Mouse (Mus musculus) 416B (cell line): ENCODE data around the gene Deaf1.
A peak's percentile ranks its signal among the peaks of the same experiment; 100 is the strongest.

ENCODE experiments used
- DNase-seq: peaks from one replicate; pipeline ENCODE4 v3.0.0; 2011; ENCODE audit warnings: low read depth

Gene Deaf1

DNA sequence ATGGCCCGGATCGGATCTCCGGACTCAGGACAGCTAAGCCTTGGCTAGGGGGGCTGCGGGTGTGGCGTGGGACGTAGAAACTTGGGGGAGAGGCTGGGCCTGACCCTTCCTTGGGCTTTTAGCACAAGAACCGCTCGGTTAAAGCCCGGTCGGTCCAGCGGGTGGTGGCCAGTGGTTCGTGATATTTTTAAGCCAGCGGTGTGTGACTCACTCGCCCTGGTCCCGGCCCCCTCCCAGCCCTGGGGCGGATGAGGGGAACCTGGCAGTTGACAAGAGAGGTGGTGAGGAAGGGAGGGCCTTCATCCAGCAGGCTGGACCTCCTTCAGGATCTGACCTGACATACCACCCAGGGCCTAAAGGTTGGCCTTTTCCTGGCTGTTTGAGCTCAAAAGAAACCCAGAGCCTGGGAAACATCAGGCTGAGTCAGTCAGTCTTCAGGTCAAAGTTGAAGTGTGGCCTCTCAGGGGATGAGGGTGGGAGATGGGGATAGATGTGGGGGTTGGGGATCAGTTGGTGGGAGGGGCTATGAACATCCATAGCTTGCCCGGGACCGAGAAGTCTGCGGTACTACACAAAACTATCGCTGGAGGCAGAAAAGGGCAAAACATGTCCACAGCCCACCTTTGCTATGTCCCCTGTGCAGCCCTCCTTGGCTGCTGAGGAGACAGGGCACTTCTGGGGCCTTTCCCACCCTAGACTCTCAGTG is 11.9 kb upstream of the Deaf1 start:
- no peak for DNase-seq

DNA sequence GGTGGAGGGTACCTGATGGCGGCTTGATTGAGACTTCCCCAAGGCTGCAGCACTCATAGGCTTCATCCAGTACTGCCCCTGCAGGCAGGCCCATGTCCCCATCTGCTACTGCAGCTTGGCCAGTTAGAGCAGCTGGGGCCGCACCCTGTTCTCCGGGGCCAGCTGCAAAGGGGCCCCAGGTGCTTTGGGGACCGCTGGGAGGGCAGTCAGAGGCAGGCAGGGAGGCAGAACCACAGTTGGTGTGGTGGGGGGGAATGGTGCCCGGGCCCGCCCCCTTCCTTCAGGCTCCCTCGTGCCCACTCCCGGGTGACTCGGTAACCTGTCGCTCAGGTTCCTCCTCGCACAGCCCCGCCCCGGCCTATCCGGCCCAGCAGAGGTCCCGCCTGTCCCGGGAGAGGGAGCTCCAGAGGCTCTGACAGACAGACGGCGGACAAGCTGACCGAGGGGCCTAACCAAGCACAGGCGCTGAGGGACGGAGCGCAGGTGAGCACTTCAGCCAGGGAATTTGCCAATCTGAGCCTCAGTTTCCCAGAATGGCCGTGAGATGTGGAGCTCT is 11.2 kb upstream of the Deaf1 start, which contains the start of gene Eps8l2:
Gene Eps8l2 (plus strand): TSS at position 305 of the 556 bp plus-strand sequence.
- DNase-seq = no peak

DNA sequence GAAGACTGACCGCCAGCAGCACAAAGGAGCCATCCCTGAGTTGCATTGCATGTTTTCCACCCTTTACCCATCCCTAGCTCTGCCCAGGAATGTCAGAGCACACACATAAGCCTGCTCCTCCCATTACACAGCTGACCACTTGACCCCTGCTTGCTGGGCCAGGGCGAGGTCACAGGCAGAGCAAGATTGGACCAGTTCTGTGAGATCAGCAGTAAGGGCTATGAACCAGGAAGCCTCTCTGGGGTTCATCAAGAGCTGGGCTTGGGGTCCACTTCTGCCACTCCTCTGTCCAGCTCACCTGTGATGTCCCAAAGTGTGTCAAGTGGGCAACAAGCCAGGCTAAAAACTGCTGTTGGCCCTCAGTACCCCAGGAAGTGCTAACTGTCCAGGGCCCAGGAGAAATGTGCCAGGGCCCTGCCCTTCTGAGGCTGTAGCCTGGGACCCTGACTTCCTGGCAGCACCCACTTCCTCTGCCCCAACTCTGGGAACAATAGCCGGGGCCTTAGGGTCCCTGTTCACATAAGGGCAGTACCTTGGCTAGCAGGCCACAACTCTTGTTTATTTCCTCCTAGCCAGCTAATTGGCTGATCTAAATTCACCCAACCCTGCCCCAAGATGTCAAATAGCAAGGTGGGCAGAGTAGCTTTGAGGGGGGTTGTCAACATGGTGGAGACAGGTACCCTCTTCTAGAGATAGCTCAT is 10.4 kb upstream of the Deaf1 start:
- DNase-seq = no peak

GRCm38 (mm10) chr7:141336296-141336695 is 8.8 kb upstream of the Deaf1 start:
- DNase-seq = no peak

DNA sequence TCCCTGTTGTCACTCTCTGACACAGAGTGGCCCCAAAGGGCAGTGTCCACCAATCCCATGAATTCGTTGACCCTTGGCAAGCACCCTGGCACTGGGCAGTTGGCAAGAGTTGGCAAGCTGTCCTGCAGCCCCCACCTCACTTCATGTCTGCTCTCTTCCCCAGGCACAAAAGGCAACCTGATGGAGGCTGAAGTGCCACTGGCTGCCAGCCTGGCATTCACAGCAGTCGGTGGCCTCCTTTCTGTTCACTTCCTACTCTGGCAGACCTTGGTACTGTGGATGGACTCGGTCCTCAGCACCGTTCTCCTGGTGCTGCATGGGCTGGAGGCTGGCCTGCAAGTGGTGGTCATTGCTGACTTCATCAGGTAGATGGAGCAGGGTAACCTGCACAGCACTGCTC is 8.2 kb upstream of the Deaf1 start:
- DNase-seq = no peak

DNA sequence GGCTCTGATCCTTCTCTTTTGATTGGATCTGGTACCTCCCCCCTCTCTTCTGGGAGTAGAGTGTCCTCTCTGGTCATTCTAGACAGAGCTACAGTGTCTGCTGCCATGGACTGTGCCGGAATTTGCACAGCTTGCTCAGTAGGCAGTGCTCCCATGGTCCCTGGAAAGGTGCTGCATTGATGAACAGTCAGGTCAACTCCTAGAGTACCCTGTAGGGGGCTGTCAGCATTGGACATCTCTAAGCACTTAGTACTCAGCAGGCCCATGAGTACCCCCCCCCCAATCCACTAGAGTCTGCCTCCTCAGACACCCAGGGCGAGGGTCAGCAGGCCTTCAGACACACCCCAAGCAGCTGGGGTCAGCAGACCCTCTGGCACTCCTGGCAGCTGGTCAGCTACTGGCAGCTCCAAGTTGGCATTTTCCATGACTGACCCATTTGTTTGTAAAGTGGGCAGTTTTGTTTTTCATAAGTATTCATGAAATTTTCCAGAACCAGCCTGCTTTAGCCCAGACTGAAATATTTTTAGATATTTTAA is 7.6 kb upstream of the Deaf1 start:
- no peak for DNase-seq

GRCm38 (mm10) chr7:141331990-141332389 is 4.5 kb upstream of the Deaf1 start:
- DNase-seq = no peak

DNA sequence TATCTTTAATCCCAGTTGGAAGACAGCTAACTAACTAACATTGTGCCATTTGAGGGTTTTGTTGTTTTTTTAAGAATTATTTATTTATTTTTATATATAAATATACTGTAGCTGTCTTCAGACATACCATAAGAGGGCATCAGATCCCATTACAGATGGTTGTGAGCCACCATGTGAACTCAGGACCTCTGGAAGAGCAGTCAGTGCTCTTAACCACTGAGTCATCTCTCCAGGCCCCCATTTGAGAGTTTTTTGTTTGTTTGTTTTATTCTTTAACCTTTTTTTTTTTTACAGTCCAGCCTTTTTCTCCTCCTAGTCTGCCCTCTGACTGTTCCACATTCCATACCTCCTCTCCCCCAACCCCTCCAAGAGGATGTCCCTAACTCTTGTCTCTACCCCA is 3.2 kb upstream of the Deaf1 start:
- DNase-seq = peak; percentile 43

DNA sequence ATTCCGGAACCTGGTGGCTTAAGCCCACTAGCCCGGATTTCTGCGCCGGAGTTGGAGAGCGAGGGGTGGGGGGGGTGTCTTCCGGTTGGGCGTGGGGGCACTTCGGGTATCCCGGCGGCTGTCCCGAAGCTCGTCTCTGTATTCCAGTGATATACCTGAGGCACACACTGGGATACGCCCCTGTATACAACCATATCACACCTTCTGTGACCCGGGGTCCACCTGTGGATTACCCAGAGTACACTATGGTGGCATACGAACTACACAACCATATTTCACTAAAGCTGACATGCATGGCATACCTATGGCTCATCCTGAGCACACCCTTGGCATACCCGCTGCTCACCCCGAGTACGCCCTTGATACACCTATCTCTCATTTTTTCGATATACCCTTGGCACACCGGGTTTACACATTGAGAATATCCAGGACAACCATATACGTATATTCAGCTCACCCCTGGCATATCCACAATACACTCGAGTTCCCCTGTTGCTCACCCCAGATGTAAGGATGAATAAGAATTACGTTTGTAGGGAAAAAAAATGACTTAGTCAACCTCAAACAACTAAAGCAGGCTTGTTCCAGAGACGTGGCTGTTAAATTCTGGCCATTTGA is 992 bp upstream of the Deaf1 start:
- DNase-seq = peak; percentile 49

DNA sequence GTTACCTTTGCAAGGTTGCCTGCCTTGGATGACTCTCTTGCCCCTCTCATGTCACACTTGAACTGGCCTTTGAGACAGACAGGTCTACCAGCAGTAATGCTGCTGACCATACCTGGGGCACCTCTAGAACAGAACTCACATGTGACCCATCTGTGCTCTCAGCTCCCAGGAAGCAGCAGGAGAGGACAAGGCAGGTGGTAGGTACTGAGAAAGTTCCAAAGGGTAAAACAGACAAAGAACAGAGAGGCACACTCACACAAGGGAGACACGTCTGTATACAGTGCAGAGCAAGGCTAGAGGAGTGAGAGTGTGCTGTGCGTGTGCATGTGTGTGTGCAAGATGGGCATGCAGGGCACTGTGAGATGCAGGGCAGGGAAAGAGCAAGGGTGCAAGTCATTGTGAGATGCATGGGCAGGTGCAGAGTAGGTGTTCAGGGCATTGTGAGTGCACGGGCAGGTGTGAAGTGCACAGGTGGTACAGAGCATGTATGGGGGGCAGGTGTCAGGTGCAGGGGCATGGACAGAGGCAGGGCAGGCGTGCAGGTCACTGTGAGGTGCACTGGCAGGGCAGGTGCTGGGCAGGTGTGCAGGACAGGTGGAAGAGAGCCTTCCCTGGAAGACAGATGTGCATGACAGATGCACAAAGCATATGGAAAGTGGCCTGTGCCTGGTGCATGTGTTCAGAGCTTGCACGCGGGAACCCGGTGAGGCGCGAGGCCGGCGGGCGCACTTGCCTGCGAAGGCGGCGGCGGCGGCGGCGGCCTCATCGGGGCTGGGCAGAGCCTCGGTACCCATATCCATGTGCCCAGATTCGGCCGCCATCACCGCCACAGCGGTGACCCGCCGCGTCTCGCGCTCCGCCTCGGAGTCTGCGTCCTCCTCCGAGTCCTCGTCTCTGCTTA is 694 bp downstream of the Deaf1 start:
- DNase-seq = peak; percentile 12

DNA sequence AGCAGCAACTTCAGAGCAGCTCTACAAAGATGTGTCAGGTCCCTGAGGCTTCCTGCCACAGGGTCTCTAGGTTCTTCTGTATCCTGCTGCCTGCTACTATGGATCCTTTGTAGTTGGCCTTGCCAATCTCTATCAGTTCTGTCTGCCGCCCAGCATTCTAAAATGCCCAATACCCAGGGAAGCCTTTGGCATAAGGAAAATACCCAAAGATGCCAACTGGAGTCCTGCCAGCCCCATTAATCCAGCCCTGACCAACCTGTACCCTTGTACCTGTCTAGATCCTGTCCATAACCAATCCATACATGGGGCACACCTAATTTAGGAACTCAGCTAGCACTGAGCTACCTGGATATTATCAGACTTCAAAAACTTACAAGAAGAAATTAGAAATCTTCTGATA is 2.8 kb downstream of the Deaf1 start:
- DNase-seq = no peak

GRCm38 (mm10) chr7:141319446-141319845 is 8.0 kb downstream of the Deaf1 start:
- no peak for DNase-seq

GRCm38 (mm10) chr7:141317619-141318132 is 9.8 kb downstream of the Deaf1 start:
- DNase-seq = no peak

DNA sequence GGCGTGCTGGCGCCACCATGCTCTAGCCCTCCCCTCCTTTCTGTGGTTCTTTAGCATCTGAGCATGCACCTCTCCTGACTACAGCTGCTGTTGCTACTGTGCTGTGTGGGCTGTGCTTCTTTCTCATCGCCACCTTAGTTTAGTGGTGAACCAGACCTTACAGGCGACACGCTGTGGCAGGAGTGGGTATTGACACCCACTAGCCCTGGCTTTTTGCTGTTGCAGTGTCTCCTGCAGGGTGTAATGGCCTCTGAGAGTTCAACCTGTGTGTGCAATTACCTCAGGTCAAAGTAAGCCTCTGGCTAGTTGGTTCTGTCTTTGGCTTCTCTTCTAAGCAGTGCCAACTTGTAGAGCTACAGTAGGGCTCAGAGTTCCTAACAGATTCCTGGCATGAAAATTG is 11.5 kb downstream of the Deaf1 start:
- DNase-seq = peak; percentile 41

DNA sequence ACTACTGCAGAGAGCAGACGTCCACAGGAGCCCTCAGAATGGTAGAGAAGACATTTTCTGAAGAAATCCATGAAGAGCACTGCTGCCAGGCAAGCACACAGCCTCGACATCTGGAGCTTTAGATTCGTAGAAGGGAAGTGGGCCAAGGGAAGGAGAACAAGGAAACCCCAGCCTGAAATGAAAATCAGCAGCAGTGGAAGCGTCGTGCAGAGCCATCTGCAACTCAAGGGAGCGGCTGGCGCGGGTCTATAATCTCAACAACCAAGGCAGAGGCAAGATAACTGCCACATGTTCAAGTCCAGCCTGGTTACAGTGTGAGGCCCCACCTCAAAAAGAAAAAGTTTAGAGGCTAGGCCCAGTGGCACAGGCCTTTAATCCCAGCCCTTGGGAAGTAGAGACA is 12.4 kb downstream of the Deaf1 start:
- DNase-seq = no peak

- no peak for DNase-seq
Observed at GRCm38 (mm10) chr7:141314416-141314815, 13.1 kb downstream of the Deaf1 start.

GRCm38 (mm10) chr7:141304537-141304936 is 23.0 kb downstream of the Deaf1 start:
- no peak for DNase-seq

DNA sequence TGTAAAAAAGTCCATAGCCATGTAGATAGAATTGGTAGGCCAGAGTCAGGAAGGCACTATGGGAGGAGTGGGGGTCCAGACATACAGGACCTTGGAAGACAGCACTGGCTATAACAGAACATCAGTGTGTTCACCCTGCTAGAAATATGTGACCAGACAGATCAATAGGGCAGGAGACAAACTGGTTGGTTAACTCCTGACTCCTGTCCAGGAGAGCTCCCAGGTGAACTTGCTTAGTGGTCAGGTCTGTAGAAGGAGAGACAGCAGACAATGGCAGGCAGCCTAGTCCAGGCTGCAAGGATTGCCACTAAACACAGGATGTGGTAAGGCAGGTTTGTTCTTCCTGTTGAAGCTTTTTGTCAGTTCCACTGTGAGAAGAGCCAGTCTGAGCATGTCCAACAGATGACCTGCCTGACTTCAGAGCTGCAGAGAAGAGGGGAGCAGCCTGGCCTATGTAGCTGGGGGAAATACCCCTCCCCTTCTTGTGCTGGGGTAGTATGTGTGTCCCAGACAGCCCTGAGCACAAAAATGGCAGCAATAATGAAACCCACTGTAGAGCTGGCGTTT is 24.7 kb downstream of the Deaf1 start:
- DNase-seq = peak; percentile 43

DNA sequence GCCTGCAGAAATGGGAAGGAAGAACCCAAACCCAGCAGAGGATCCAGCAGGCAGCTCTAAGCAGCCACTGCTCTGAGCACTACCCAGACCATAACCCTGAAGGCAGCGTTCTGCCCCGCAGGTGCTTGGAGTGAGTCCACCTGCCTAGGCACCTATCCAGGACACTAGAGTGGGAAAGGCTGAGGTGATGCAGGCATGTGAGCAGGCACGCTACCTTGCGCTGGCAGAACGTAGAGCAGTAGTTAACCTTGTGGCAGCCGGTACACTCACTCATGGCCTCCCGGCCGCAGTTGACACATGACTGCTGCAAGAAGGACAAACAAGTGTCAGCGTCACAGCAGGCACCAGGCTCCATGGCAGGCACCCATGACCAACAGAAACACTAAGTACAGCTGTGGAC is 26.1 kb downstream of the Deaf1 start:
- DNase-seq = no peak

DNA sequence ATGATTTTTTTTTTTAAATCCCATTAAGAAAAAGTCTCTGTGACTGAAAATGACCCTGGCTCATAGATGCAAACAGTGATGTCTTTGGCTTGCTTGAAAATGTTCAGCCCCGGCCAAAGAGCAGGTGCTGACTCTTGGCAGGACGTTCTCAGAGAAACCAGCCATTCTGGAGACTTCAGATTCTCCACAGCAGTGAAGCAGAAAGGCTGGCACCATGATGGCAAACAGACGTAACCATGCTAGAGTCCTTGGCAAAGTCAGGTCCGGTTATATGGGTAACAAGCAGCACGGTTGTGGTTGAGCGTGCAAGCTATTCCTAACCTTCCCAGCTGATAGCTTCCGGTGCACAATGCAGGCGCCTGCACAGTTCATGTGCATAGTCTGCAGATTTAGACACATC is 28.3 kb downstream of the Deaf1 start:
- DNase-seq = no peak
